Mouse (Mus musculus) cerebellum, postnatal 25 days (tissue): Measurements from ENCODE around the gene Pla2g16.

Experiments used
- DNase-seq, 2 experiments: peaks; one replicate each; pipeline ENCODE4 v3.0.0; 2021; ENCODE audit warnings: mixed read lengths in 2 of 2

Gene Pla2g16

DNA sequence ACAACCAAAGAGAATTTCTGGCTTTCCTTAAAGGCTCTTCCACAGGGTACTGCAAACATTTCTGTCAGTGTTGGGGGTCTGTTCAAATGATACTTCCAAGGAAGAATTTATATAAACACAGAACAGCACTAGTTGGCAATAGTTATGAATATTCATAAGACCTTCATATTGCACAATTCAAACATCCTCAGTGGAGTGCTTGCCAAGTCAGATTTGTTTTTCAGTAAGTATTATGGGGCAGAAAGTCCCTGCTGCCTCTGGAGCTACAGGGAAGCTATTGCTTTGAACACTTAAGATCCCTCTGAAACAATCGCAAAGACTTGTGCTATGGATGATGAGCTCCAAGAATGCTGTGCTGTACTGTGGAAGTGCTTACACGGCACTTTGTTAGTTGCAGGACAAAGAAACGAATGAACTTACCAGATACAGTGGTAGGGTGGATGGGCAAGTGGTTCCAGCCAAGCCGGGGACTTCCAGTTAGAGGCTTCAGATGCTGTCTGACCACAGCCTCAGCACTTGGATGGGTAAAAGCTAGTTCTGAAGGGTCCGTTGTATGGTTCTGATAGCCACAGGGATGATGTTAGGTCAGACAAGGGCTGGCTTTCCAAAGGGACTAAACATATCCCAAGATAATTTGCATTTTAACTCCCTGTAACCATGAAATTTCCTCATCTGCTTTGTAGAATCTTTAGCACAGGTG, 59.1 kb downstream of the Pla2g16 start:
- DNase-seq, result no peak

- DNase-seq, result no peak
These were observed 59.8 kb downstream of the Pla2g16 start for GRCm38 (mm10) chr19:7617085-7617484.

GRCm38 (mm10) chr19:7617696-7618095, 60.4 kb downstream of the Pla2g16 start:
- peak; percentile 55 to 80 for DNase-seq

- DNase-seq, result no peak
These were observed 75.8 kb downstream of the Pla2g16 start for GRCm38 (mm10) chr19:7633021-7633420.

GRCm38 (mm10) chr19:7633786-7634185, 76.5 kb downstream of the Pla2g16 start:
- DNase-seq, result no peak
